Mouse (Mus musculus) lung, adult 2 months (tissue): ENCODE data around the gene Dnah3. TPM values are rescaled to one million over a fixed set of nuclear protein-coding genes. Genes with fewer than 3 reads are reported as not detected.

Source experiments
- DNase-seq: peaks from one replicate; pipeline ENCODE4 v3.0.0; 2022
- H3K4me1 ChIP-seq: fragments of 200-500 bp; 2 replicates; pipeline ENCODE4 v1.6.1; 2011; ENCODE audit warnings: low read length; ENCODE audit not compliant: control insufficient read depth, insufficient read depth
- H3K4me3 ChIP-seq: fragments of 200-500 bp; replicated peaks from 2 replicates; pipeline ENCODE3; 2011; ENCODE audit warnings: low read depth, mild to moderate bottlenecking, control low read depth, low read length; ENCODE audit errors: extremely low read depth
- CTCF ChIP-seq: fragments of 200-500 bp; IDR thresholded peaks from 2 replicates; pipeline ENCODE4 v1.5.1; 2011; ENCODE audit warnings: mild to moderate bottlenecking, low read length, control low read depth; ENCODE audit not compliant: insufficient read depth
- POLR2A ChIP-seq: fragments of 200-500 bp; IDR thresholded peaks from 2 replicates; pipeline ENCODE4 v1.6.1; 2011; ENCODE audit warnings: low read depth, mild to moderate bottlenecking, control low read depth, low read length, borderline replicate concordance; ENCODE audit errors: extremely low read depth
- WGBS: fragments of 180-500 bp; shearing (Covaris S2); methylation state at CpG from one replicate; pipeline ENCODE4 v1.1.7; 2018; 5-methylcytosine and 5-hydroxymethylcytosine counted together
- polyA plus RNA-seq: library from polyadenylated mRNA; depleted of rRNA; stranded (reverse); fragments of >200 nt; gene quantifications from 2 replicates; pipeline ENCODE4 v1.2.3, GENCODE M21; 2012; rRNA removed

The Dnah3 gene
- polyA plus RNA-seq, 1 experiment: 7.6 TPM

GRCm38 (mm10) chr7:119887887-119888286, 207.2 kb downstream of the Dnah3 start:
- no peak for DNase-seq
- 66% methylated on average over 4 of the region's 4 CpGs for WGBS
- TF ChIP-seq CTCF (no peak), POLR2A (no peak)
- H3K4me3 ChIP-seq: no peak overlapping the region
- peaks cover 2% of the 10 kb centered on the region for H3K4me1 ChIP-seq

- Histone ChIP-seq H3K4me1 (peaks cover 8% of the 10 kb centered on the region), H3K4me3 (no peak overlapping the region)
- TF ChIP-seq CTCF: no peak
- TF ChIP-seq POLR2A: no peak
- DNase-seq: no peak
- WGBS: 72% methylated on average over 2 of the region's 2 CpGs
Measured at GRCm38 (mm10) chr7:119881229-119881628, 213.9 kb downstream of the Dnah3 start.

- WGBS: 58% methylated on average over 5 of the region's 5 CpGs
- H3K4me3 ChIP-seq: no peak overlapping the region
- TF ChIP-seq POLR2A: no peak
- TF ChIP-seq CTCF: no peak
- DNase-seq: no peak
- H3K4me1 ChIP-seq: peaks cover 8% of the 10 kb centered on the region
Measured at GRCm38 (mm10) chr7:119880345-119880744, 214.7 kb downstream of the Dnah3 start.

GRCm38 (mm10) chr7:119879171-119879570, 215.9 kb downstream of the Dnah3 start:
- Histone ChIP-seq H3K4me1 (peaks cover 6% of the 10 kb centered on the region), H3K4me3 (no peak overlapping the region)
- no peak for DNase-seq
- no peak for TF ChIP-seq CTCF
- 86% methylated on average over 4 of the region's 4 CpGs for WGBS

- H3K4me1 ChIP-seq: peaks cover 6% of the 10 kb centered on the region
- TF ChIP-seq CTCF: no peak
- no peak for TF ChIP-seq POLR2A
- no peak for DNase-seq
- whole genome bisulfite sequencing: 40% methylated on average over 3 of the region's 3 CpGs
- no peak overlapping the region for H3K4me3 ChIP-seq
Measured at GRCm38 (mm10) chr7:119875776-119876440, 219.2 kb downstream of the Dnah3 start.

GRCm38 (mm10) chr7:119873050-119873449, 222.0 kb downstream of the Dnah3 start:
- H3K4me1 ChIP-seq: no peaks in the 10 kb centered on the region
- no peak for DNase-seq
- no peak for TF ChIP-seq CTCF
- TF ChIP-seq POLR2A: no peak
- 63% methylated on average over 2 of the region's 2 CpGs for WGBS
- no peak overlapping the region for H3K4me3 ChIP-seq

Other genes with a start within 250 kb of the Dnah3 start
- gene Lyrm1, start 199.4 kb downstream of the Dnah3 start, polyA plus RNA-seq: 1.3 and 3.0 TPM in 2 replicates
- 4.1 and 6.7 TPM in 2 replicates for gene Dcun1d3, start 199.0 kb downstream of the Dnah3 start, polyA plus RNA-seq
- gene Tmem159, start 7.1 kb upstream of the Dnah3 start, polyA plus RNA-seq: 47.3 and 57.3 TPM in 2 replicates
- gene Zp2, start 50.0 kb upstream of the Dnah3 start, polyA plus RNA-seq: 0.05 TPM in 1 of 2 replicates, not detected in the other
- gene Anks4b, start 78.6 kb upstream of the Dnah3 start, polyA plus RNA-seq: not detected in 2 replicates
- gene Crym, start 106.8 kb upstream of the Dnah3 start, polyA plus RNA-seq: 4.7 and 5.2 TPM in 2 replicates
- gene Abca14, start 108.7 kb upstream of the Dnah3 start, polyA plus RNA-seq: 0.14 TPM in 1 of 2 replicates, not detected in the other
- not detected in 2 replicates for gene Abca15, start 233.4 kb upstream of the Dnah3 start, polyA plus RNA-seq